Mouse (Mus musculus): ENCODE measurements around the gene Gm10337. TPM values are rescaled to one million over a fixed set of nuclear protein-coding genes. Genes with fewer than 3 reads are reported as not detected.
A peak's percentile ranks its signal among the peaks of the same experiment; 100 is the strongest.

The Gm10337 gene
- not detected in 2 replicates for polyA plus RNA-seq (2012; rRNA removed)
- not detected in 2 replicates for polyA plus RNA-seq (2014; fragmentation: Nextera tagmentation; extraction: Ambion mirVana)

- DNase-seq (ENCODE audit: low read depth in 3 of 3, low spot score in 3 of 3) (no peak), ATAC-seq (ENCODE audit: insufficient read depth) (no peak)
- WGBS (ENCODE audit: insufficient replicate concordance): 89% methylated on average over 1 of the region's 1 CpGs
These were observed at the start of gene Gm10337 for GRCm38 (mm10) chr15:102503447-102503846. Gene Gm10337 (plus strand): TSS chr15:102503722.

GRCm38 (mm10) chr15:102455993-102456392 lies 47.5 kb upstream of the Gm10337 start:
- ATAC-seq (ENCODE audit: insufficient read depth): no peak
- Histone ChIP-seq H3K9ac (replicated peaks) (no peak overlapping the region), H3K4me3 (ENCODE audit: insufficient read depth in 1 of 2, low read depth in 2 of 2, low read length in 2 of 2) (no peak overlapping the region), H3K36me3 (replicated peaks; ENCODE audit: control insufficient read depth, insufficient read depth, low read depth) (no peaks in the 10 kb centered on the region), H3K9me3 (ENCODE audit: control insufficient read depth, low read length) (no peaks in the 10 kb centered on the region), H3K27ac (no peak overlapping the region), H3K27me3 (ENCODE audit: control insufficient read depth, insufficient read depth, low read length) (no peaks in the 10 kb centered on the region), H3K4me2 (ENCODE audit: low read depth) (no peak overlapping the region), H3K4me1 (replicated peaks; ENCODE audit: control insufficient read depth in 2 of 2, insufficient read depth in 2 of 2, low read length in 1 of 2) (peaks cover 36 to 39% of the 10 kb centered on the region in 2 experiments)
- 44% methylated on average over 6 of the region's 6 CpGs for WGBS (ENCODE audit: insufficient replicate concordance)
- DNase-seq (ENCODE audit: low read depth in 3 of 3, low spot score in 3 of 3): peak in 1 of 3 experiments; percentile 33
- TF ChIP-seq CTCF (IDR thresholded peaks at IDR 0.05; ENCODE audit: low read depth) (peak; percentile 86), EP300 (IDR thresholded peaks at IDR 0.05; ENCODE audit: low read depth) (no peak)

More at GRCm38 (mm10) chr15:102503447-102503846, at the start of gene Gm10337:
- H3K4me1 ChIP-seq (replicated peaks; ENCODE audit: control insufficient read depth in 2 of 2, insufficient read depth in 2 of 2, low read length in 1 of 2): peaks cover 0 to 2% of the 10 kb centered on the region in 2 experiments; a peak in 1 of 4 replicates
- no peak within 1 kb of the TSS for H3K27ac ChIP-seq
- TF ChIP-seq CTCF (IDR thresholded peaks at IDR 0.05; ENCODE audit: low read depth): no peak
- no peak for TF ChIP-seq EP300 (IDR thresholded peaks at IDR 0.05; ENCODE audit: low read depth)
- H3K4me2 ChIP-seq (ENCODE audit: low read depth): no peak within 1 kb of the TSS
- no peak within 1 kb of the TSS for H3K9ac ChIP-seq (replicated peaks)
- H3K9me3 ChIP-seq (ENCODE audit: control insufficient read depth, low read length): no peaks in the 10 kb centered on the region
- no peaks in the 10 kb centered on the region for H3K27me3 ChIP-seq (ENCODE audit: control insufficient read depth, insufficient read depth, low read length)
- H3K36me3 ChIP-seq (replicated peaks; ENCODE audit: control insufficient read depth, insufficient read depth, low read depth): peaks cover 45% of the 10 kb centered on the region
- no peak within 1 kb of the TSS for H3K4me3 ChIP-seq (ENCODE audit: insufficient read depth in 1 of 2, low read depth in 2 of 2, low read length in 2 of 2)

- DNase-seq (ENCODE audit: low read depth in 3 of 3, low spot score in 3 of 3) (peak in 1 of 3 experiments; percentile 47), ATAC-seq (ENCODE audit: insufficient read depth) (peak; percentile 11; the same call in 1 of the 2 replicates)
- Histone ChIP-seq H3K27me3 (ENCODE audit: control insufficient read depth, insufficient read depth, low read length) (no peaks in the 10 kb centered on the region), H3K36me3 (replicated peaks; ENCODE audit: control insufficient read depth, insufficient read depth, low read depth) (no peaks in the 10 kb centered on the region), H3K27ac (peak overlapping the region; percentile 87), H3K9ac (replicated peaks) (peak overlapping the region; percentile 43), H3K4me3 (ENCODE audit: insufficient read depth in 1 of 2, low read depth in 2 of 2, low read length in 2 of 2) (peak overlapping the region in 1 of 2 experiments; percentile 55; a peak in 2 of 4 replicates), H3K4me2 (ENCODE audit: low read depth) (peak overlapping the region; percentile 88), H3K9me3 (ENCODE audit: control insufficient read depth, low read length) (no peaks in the 10 kb centered on the region), H3K4me1 (replicated peaks; ENCODE audit: control insufficient read depth in 2 of 2, insufficient read depth in 2 of 2, low read length in 1 of 2) (peaks cover 40 to 45% of the 10 kb centered on the region in 2 experiments)
- 28% methylated on average over 5 of the region's 5 CpGs for WGBS (ENCODE audit: insufficient replicate concordance)
- no peak for TF ChIP-seq CTCF (IDR thresholded peaks at IDR 0.05; ENCODE audit: low read depth)
- no peak for TF ChIP-seq EP300 (IDR thresholded peaks at IDR 0.05; ENCODE audit: low read depth)
These were observed 45.3 kb upstream of the Gm10337 start for GRCm38 (mm10) chr15:102458050-102458736.

GRCm38 (mm10) chr15:102458904-102459317 lies 44.6 kb upstream of the Gm10337 start, which contains the start of gene Prr13:
Gene Prr13 (plus strand): TSS chr15:102459028.
- DNase-seq (ENCODE audit: low read depth in 3 of 3, low spot score in 3 of 3) (peak; percentile 91 to 95 (median 94)), ATAC-seq (ENCODE audit: insufficient read depth) (peak; percentile 79)
- no peaks in the 10 kb centered on the region for H3K9me3 ChIP-seq (ENCODE audit: control insufficient read depth, low read length)
- H3K4me2 ChIP-seq (ENCODE audit: low read depth): peak within 1 kb of the TSS; percentile 88
- H3K9ac ChIP-seq (replicated peaks): peak within 1 kb of the TSS; percentile 43
- TF ChIP-seq CTCF (IDR thresholded peaks at IDR 0.05; ENCODE audit: low read depth): peak; percentile 82
- TF ChIP-seq EP300 (IDR thresholded peaks at IDR 0.05; ENCODE audit: low read depth): no peak
- peak within 1 kb of the TSS; percentile 55 to 75 for H3K4me3 ChIP-seq (ENCODE audit: insufficient read depth in 1 of 2, low read depth in 2 of 2, low read length in 2 of 2)
- H3K36me3 ChIP-seq (replicated peaks; ENCODE audit: control insufficient read depth, insufficient read depth, low read depth): no peaks in the 10 kb centered on the region; the same call in 1 of the 2 replicates
- peak within 1 kb of the TSS; percentile 87 for H3K27ac ChIP-seq
- H3K4me1 ChIP-seq (replicated peaks; ENCODE audit: control insufficient read depth in 2 of 2, insufficient read depth in 2 of 2, low read length in 1 of 2): peaks cover 40 to 45% of the 10 kb centered on the region in 2 experiments
- no peaks in the 10 kb centered on the region for H3K27me3 ChIP-seq (ENCODE audit: control insufficient read depth, insufficient read depth, low read length)
- WGBS (ENCODE audit: insufficient replicate concordance): under 1% methylated on average over 19 of the region's 19 CpGs

GRCm38 (mm10) chr15:102459381-102459780 lies 44.1 kb upstream of the Gm10337 start:
- peak overlapping the region; percentile 43 for H3K9ac ChIP-seq (replicated peaks)
- WGBS (ENCODE audit: insufficient replicate concordance): 12% methylated on average over 6 of the region's 6 CpGs
- H3K36me3 ChIP-seq (replicated peaks; ENCODE audit: control insufficient read depth, insufficient read depth, low read depth): no peaks in the 10 kb centered on the region; the same call in 1 of the 2 replicates
- no peak for ATAC-seq (ENCODE audit: insufficient read depth)
- TF ChIP-seq CTCF (IDR thresholded peaks at IDR 0.05; ENCODE audit: low read depth): no peak
- TF ChIP-seq EP300 (IDR thresholded peaks at IDR 0.05; ENCODE audit: low read depth): no peak
- H3K27ac ChIP-seq: peak overlapping the region; percentile 87
- peak in 1 of 3 experiments; percentile 47 for DNase-seq (ENCODE audit: low read depth in 3 of 3, low spot score in 3 of 3)
- no peaks in the 10 kb centered on the region for H3K9me3 ChIP-seq (ENCODE audit: control insufficient read depth, low read length)
- H3K4me1 ChIP-seq (replicated peaks; ENCODE audit: control insufficient read depth in 2 of 2, insufficient read depth in 2 of 2, low read length in 1 of 2): peaks cover 40 to 45% of the 10 kb centered on the region in 2 experiments
- H3K4me3 ChIP-seq (ENCODE audit: insufficient read depth in 1 of 2, low read depth in 2 of 2, low read length in 2 of 2): peak overlapping the region; percentile 55 to 75
- peak overlapping the region; percentile 88 for H3K4me2 ChIP-seq (ENCODE audit: low read depth)
- H3K27me3 ChIP-seq (ENCODE audit: control insufficient read depth, insufficient read depth, low read length): no peaks in the 10 kb centered on the region

Data from liver, embryonic 14.5 days (tissue).